Mouse (Mus musculus): ENCODE results near the gene Nlrp4e.

GRCm38 (mm10) chr7:23385589-23385988, 84.6 kb downstream of the Nlrp4e start, which contains the start of gene Nlrp5:
- TF ChIP-seq POLR2A (IDR thresholded peaks at IDR 0.05; ENCODE audit: insufficient read depth, low read depth, low read length) (no peak), CTCF (IDR thresholded peaks at IDR 0.05) (no peak), EP300 (IDR thresholded peaks at IDR 0.05; ENCODE audit: insufficient read depth, low read depth, low read length) (no peak)
